Mouse (Mus musculus): ENCODE measurements around the gene Fto. TPM values are rescaled to one million over a fixed set of nuclear protein-coding genes. Genes with fewer than 3 reads are reported as not detected.

The Fto gene
- total RNA-seq, 2 experiments from 2014 or later = 13.8 to 33.6 TPM

DNA sequence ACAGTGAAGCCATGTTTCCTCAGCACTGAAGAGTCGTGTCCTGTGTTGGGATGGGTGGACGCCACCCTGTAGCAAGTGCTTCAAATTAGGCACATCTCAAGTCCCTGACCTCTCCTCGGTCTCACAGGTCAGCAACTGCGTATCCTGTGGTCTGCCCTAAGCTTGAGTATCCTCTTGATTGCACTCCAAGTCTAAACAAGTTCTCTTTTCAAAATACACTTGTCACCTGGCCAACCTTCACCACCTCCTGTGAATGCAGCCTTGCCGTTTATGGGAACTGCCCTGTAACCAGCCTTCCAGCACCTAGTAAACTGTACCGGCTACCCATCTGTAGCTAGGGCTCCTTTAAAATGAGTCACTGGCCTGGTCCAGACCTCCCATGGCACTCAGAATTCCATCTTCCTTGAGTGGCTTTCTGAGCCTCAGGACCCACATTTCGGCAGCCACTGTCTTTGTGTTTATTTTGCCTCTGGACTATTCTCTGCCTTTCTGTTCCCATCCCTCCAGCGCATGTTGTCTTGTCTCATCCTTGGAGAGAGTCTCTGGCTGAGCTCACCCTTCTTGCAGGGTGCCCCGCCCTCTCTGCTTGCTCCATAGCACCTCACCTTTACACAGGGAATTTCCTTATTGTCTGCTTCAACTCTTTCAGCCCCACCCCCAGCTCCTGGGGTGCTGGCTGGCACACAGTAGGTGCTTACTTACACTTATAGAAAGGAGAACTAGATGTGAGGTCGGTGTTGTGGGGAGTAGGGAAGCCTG lies 181.4 kb downstream of the Fto start:
- ATAC-seq (ENCODE audit: poor library complexity, severe bottlenecking) = peak; percentile 27; the same call in 1 of the 2 replicates

- ATAC-seq (ENCODE audit: poor library complexity, severe bottlenecking) = no peak
These were observed 181.9 kb downstream of the Fto start for GRCm38 (mm10) chr8:91495260-91495601.

DNA sequence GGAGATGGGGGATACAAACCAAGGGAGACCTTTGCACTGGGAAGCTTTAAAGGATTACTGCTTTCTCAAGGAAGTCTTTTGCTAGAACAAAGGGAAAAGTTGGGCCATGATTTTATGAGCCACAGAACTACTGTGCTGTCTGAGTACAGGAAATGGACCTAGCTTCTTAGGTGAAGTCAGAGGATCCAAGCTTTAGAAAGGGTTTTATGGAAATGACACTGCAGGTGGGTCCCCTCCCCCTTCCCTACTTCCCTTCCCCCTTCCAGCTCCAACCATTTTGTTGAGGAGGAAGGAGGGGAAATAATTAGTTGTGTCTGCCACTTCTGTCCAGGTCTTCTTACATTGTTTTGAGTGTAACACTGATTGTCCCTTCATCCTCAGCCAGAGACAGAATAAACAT lies 182.7 kb downstream of the Fto start:
- ATAC-seq (ENCODE audit: poor library complexity, severe bottlenecking) = no peak

GRCm38 (mm10) chr8:91496936-91497335 lies 183.6 kb downstream of the Fto start:
- ATAC-seq (ENCODE audit: poor library complexity, severe bottlenecking) = no peak

DNA sequence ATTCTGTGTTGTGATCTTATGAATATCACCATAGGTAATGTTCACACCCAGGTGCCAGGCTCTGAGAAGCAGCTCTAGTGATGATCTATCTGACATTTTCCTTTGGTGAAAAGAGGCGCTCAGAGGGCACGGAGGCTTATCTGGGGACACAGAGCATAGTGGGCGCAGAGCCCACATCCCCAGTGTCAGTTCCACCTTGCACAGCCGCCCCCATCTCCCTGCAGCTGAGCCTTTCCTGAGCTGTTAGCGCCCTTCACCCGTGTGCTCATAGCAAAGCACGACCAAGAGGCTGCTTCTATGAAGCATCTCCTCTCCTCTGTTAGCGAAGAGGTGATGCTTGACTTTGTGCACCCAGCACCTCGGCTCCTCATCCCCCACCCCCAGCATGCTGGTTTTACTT lies 185.3 kb downstream of the Fto start:
- no peak for ATAC-seq (ENCODE audit: poor library complexity, severe bottlenecking)

DNA sequence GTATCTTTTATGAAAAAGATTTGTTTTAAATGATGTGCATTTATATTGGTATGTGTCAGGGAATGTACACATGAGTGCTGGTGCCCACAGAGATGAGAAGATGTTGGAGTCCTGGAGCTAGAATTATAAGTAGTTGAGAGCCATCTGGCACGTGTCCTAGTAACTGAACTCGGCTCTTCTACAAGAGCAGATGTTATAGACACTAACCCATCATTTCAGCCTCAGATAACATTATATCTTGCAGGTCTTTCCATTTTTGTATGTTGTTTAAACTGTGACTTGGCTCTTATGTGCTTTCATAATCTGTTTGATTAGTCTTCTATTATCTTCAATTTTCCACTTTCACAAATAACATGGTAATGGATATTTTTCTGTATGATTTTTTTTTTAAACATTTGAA lies 186.0 kb downstream of the Fto start:
- no peak for ATAC-seq (ENCODE audit: poor library complexity, severe bottlenecking)

GRCm38 (mm10) chr8:91501960-91502600 lies 188.8 kb downstream of the Fto start:
- ATAC-seq (ENCODE audit: poor library complexity, severe bottlenecking) = peak; percentile 74

DNA sequence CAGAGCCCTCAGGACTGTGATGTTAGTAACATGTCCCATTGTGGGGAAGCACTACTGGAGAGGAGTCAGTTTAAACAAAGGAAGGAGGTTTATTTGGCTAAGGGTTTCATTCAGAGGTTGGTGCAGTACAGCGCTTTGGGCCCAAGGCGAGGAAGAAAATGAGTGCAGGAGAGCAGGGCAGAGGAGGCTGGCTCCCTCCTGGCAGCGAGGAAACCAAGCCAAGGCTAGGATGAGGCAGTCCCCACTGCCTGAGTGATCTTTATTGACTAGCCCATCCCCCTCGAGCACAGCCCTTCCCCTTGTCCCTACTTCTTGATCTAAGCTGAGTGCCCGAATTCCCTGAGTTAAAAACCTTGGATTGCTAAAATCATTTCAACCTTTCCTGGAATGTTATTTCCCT lies 189.5 kb downstream of the Fto start:
- ATAC-seq (ENCODE audit: poor library complexity, severe bottlenecking) = no peak

- ATAC-seq (ENCODE audit: poor library complexity, severe bottlenecking) = no peak
These were observed 191.0 kb downstream of the Fto start for GRCm38 (mm10) chr8:91504360-91504759.

GRCm38 (mm10) chr8:91504891-91505290 lies 191.6 kb downstream of the Fto start:
- no peak for ATAC-seq (ENCODE audit: poor library complexity, severe bottlenecking)

- no peak for ATAC-seq (ENCODE audit: poor library complexity, severe bottlenecking)
These were observed 192.2 kb downstream of the Fto start for GRCm38 (mm10) chr8:91505411-91505954.

DNA sequence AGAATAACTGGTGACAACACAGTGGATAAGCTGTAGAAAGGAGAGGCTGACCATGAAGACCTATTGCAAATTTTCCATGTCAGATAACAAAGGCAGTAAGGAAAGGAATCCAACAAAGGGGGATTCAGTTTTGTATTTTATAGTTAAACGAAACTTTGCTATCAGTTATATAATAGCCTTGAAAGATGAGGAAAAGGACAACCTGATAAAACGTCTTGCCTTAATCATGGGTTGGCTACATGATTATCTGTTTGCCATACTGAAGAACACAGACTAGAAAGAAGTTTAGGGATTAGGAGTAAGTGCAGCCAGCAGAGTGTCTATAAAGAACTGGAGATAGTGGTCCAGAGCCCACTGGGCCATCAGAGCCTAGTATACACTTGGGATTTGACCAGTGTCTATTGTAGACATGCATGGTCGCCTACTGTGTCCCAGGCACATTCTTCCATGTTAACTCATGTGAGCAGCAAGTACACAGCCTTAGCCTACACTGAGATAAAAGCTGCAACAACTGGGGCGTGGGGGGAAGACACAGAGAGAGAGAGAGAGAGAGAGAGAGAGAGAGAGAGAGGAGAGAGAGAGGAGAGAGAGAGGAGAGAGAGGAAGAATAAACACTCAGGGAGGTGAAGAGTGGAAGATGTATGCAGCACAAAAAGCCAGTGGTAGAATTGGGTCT lies 192.8 kb downstream of the Fto start:
- ATAC-seq (ENCODE audit: poor library complexity, severe bottlenecking) = no peak

- no peak for ATAC-seq (ENCODE audit: poor library complexity, severe bottlenecking)
These were observed 193.4 kb downstream of the Fto start for GRCm38 (mm10) chr8:91506682-91507257.

DNA sequence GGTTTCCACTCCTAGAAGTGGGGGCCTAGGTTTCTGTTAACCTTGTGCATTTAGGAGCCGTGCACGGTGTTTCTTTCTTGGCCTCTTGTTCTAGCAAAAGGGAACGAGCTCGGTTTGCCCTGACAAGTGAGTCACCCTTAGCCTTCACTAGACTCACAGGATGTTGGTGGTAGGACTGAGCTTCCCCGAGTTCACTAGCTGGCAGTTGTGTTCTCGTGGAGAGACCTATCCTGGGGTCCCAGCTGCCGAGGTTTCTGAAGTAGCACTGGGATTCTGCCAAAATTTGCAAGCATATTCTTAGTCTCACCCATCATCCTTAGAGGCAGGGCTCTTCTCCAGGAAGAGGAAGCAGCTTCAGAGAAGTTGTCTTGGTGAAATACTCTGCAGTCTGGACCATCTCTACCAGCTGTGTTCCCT lies 194.4 kb downstream of the Fto start:
- peak; percentile 56 for ATAC-seq (ENCODE audit: poor library complexity, severe bottlenecking)

DNA sequence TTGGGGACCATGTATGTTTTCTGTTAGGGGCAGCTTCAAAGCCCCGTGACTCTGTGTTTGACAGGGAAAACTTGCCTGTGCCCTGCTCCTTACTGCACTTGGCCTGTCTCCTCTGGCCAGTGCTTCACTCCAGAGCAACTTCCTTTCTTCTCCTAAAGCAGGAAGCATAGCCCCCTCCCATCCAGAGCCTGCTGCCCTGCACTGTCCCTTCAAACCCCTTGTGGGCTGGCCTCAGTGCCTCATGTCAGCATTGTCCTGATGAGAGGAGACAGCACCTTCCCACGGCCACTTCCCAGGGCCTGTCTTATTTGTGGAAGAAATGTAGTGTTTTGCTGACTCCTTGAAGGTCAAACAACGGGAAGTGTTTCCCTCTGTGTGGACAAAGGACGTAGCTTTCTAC lies 195.0 kb downstream of the Fto start:
- no peak for ATAC-seq (ENCODE audit: poor library complexity, severe bottlenecking)

DNA sequence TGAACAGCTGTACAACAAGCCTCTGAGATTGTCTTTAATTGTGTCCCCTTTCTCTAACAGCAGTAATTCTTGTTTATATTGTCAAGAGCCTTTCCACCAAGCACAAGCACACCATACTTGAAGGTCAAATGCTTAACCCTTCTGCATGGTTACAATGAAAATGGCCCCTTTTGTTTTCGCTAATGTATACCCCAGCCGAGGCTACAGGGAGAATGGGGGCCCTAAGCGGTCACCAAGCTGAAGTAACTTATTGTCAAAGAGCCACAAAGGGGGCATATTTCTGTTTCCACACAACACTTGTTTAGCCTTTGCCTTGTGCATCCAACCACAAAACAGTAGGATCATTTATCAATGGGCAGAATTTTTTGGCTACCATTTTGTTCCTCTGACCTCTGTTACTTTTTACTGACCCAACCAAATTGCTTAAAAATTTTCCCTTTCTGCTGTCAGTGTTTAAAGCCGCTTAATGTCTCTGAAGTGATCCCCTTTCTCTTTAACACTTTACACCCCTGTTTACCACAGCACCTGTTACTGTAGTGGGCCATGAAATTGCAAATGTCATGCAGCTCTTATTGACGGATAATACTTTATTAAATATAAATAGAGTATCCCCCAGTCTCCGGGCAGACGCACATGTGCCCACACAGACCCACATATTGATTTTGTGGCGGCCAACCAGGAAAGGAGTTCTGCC lies 196.0 kb downstream of the Fto start:
- ATAC-seq (ENCODE audit: poor library complexity, severe bottlenecking) = no peak

- no peak for ATAC-seq (ENCODE audit: poor library complexity, severe bottlenecking)
These were observed 196.6 kb downstream of the Fto start for GRCm38 (mm10) chr8:91509900-91510260.

DNA sequence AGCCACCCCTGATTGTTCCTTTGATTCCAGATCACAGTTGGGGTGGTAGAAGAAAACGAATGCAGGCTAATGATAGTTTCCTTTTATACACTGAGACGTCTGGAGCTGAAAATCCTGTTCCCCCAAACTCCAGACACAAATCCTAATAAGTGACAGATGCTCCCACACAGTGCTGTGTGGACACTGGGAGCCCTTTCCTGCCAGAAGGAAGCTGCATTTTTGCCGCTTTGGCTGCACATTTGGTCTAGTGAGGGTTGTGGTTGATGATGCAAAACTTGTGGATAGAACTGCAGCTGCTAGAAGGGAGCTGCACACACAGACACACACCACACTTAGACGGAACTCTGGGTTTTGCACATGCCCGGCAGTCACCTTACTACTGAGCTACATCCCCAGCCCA lies 197.4 kb downstream of the Fto start:
- ATAC-seq (ENCODE audit: poor library complexity, severe bottlenecking) = 0 out of 2 replicates have a peak, but pooled peaks have one; percentile 19

GRCm38 (mm10) chr8:91511943-91512342 lies 198.6 kb downstream of the Fto start:
- no peak for ATAC-seq (ENCODE audit: poor library complexity, severe bottlenecking)

GRCm38 (mm10) chr8:91514752-91515478 lies 201.6 kb downstream of the Fto start:
- ATAC-seq (ENCODE audit: poor library complexity, severe bottlenecking) = no peak

All from megakaryocyte, adult 5-6 weeks (primary cell).